Mouse (Mus musculus): ENCODE results near the gene 1700019D03Rik.
"Not testable (repeated sequence)": the region's sequence is repeated elsewhere in the genome, so short reads cannot be mapped to it uniquely, and the experiment has no call there.

1700019D03Rik gene

DNA sequence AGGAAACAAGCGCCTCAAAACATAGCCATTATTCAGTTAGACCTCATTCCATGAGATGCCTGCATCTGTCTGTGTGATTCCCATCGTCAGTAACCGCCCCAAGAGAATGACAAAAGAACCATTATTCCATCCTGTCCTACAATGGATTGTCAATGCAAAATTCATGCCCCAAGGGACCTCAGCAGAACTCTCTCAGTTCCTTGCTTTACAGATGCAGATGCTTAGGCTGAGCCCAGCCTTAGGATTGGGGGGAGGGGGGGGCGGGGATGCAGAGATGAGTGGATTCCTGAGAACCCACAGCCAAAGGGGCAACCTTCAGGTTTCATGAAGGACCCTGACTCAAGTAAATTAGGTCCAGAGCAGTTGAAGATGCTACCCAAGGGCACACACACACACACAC lies 66.4 kb downstream of the 1700019D03Rik start:
- no peak for DNase-seq

GRCm38 (mm10) chr1:52952551-52953397 lies 67.2 kb downstream of the 1700019D03Rik start:
- peak; percentile 69 to 77 for DNase-seq

DNA sequence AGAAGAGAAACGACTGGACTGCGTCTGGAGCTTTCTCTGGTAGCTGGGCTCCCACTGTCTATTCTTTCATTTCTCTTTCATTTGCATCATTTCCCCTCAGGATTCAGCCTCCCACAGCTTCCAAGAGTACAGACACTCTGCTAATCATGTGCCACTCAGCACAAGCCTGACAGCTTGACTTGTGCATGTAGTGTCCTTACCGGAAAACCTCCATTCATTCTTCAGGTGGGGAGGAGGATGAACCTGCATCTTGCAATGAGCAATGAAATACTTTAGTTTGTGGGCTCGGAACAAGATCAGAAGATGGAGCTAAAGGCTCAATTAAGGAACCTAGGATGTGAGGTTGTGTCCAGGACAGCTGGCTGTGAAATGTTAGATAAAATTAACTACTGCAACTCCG lies 67.8 kb downstream of the 1700019D03Rik start:
- DNase-seq = peak; percentile 14 to 51

- peak; percentile 29 to 34 for DNase-seq
Measured at GRCm38 (mm10) chr1:52951146-52951868, 68.7 kb downstream of the 1700019D03Rik start.

GRCm38 (mm10) chr1:52947895-52948294 lies 72.1 kb downstream of the 1700019D03Rik start:
- DNase-seq = peak; percentile 36 to 40

GRCm38 (mm10) chr1:52939021-52939420 lies 81.0 kb downstream of the 1700019D03Rik start:
- DNase-seq = no peak

- no peak for DNase-seq
Measured at GRCm38 (mm10) chr1:52934494-52934893, 85.5 kb downstream of the 1700019D03Rik start.

GRCm38 (mm10) chr1:52924482-52924881 lies 95.5 kb downstream of the 1700019D03Rik start:
- DNase-seq = not testable (repeated sequence)

DNA sequence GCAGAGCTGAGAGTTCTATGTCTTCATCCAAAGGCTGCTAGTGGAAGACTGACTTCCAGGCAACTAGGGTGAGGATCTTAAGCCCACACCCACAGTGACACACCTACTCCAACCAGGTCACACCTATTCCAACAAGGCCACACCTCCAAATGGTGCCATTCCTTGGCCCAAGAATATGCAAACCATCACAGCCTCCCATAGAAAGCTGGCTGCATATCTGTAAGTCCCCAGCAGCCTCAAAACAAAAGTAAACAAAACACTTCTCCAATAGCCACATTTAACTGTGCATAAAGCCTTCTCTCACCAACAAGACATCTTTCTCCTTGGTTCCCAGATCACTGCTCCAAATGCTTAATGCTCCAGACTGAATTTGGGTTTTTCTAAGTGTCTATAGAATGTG lies 101.1 kb downstream of the 1700019D03Rik start:
- not testable (repeated sequence) for DNase-seq

DNA sequence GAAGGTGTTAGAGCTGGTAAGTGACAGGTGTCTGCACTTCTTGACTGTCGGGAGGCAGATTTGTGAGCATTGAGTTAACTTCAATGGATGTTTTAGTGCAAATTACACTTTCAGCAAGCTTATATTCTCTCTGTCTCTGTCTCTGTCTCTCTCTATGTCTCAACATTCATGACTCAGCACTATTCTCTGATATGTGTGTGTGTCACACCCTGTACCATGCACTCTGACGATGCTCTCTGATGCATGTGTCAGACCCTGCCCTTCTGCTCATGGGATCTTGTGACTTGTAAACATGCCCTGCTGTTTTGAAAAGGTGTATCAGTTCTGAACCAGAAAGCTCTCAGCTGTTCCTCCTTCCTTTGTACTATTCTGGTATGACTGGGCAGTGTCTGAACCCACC lies 103.3 kb downstream of the 1700019D03Rik start:
- DNase-seq = no peak

- no peak for DNase-seq
Measured at GRCm38 (mm10) chr1:52909783-52910182, 110.2 kb downstream of the 1700019D03Rik start.

DNA sequence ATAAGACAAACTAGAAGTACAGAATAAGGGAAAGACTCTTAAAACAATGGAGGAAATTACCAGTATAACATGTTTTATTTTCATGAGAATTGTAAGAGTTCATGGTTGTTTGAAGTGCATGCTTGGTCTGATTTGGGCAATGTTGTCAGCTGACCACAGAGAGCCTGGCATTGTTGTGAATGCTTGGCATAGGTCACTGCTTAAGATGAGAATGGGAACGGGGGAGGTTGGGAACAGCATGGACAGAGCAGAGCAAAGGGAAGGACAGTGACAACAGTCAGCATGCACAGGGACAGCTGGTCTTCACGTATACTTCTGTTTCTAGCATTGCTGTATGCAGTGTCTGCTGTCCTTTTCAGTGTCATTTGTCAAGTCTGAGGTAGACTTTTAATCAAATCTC lies 135.8 kb downstream of the 1700019D03Rik start:
- DNase-seq = no peak

Data from cerebellum, postnatal 36 days (tissue).